Mouse (Mus musculus): ENCODE data around the gene Lrrc59.

- TF ChIP-seq NELFE (IDR thresholded peaks at IDR 0.05; ENCODE audit: low read depth, low read length) = no peak
- TF ChIP-seq USF1 (IDR thresholded peaks at IDR 0.05; ENCODE audit: low read depth, low read length) = no peak
- TF ChIP-seq JUND (conservative IDR thresholded peaks at IDR 0.05; ENCODE audit: low read depth, low read length) = no peak
- TF ChIP-seq CTCF (conservative IDR thresholded peaks at IDR 0.05 in 1 of 2, IDR thresholded peaks at IDR 0.05 in 1 of 2; ENCODE audit: low read depth in 2 of 2, low read length in 2 of 2) = no peak
- no peak for TF ChIP-seq POLR2A (IDR thresholded peaks at IDR 0.05; ENCODE audit: low read depth, low read length)
- TF ChIP-seq ZKSCAN1 (IDR thresholded peaks at IDR 0.05; ENCODE audit: borderline replicate concordance, low read depth, low read length) = no peak
- TF ChIP-seq KAT2A (IDR thresholded peaks at IDR 0.05; ENCODE audit: insufficient replicate concordance, low read length) = no peak
- no peak for TF ChIP-seq HCFC1 (IDR thresholded peaks at IDR 0.05; ENCODE audit: low read depth, low read length)
Observed at GRCm38 (mm10) chr11:94600447-94600846, 29.1 kb upstream of the Lrrc59 start.
